Mouse (Mus musculus): ENCODE measurements at regions not wholly inside any gene's neighbourhood (a gene's known extent, or its start where the extent isn't known, plus 50 kb on each side); places are given as distances from the start of the nearest gene placed in this dataset.

- Histone ChIP-seq H3K36me3 (ENCODE audit: insufficient read depth, low read length) (no peaks in the 10 kb centered on the region), H3K9me3 (replicated peaks; ENCODE audit: low read length) (no peaks in the 10 kb centered on the region), H3K27ac (no peak overlapping the region), H3K9ac (ENCODE audit: low read depth, low read length) (no peak overlapping the region), H3K4me1 (replicated peaks; ENCODE audit: insufficient read depth, low read length) (no peaks in the 10 kb centered on the region), H3K4me3 (replicated peaks; ENCODE audit: low read depth, low read length) (no peak overlapping the region), H3K27me3 (ENCODE audit: insufficient read depth, low read length) (no peaks in the 10 kb centered on the region), H3K4me2 (ENCODE audit: low read length) (no peak overlapping the region)
- peak; percentile 85 for DNase-seq (ENCODE audit: low spot score)
- ATAC-seq (replicated peaks; ENCODE audit: low FRiP score, low read depth) = no peak
- peak; percentile 98 for TF ChIP-seq CTCF (IDR thresholded peaks at IDR 0.05; ENCODE audit: low read depth)
- WGBS = 36% methylated on average over 21 of the region's 21 CpGs
These were observed 227.2 kb downstream of the Slc30a10 start for GRCm38 (mm10) chr1:185681610-185682457.

- H3K4me1 ChIP-seq (replicated peaks; ENCODE audit: insufficient read depth, low read length) = no peaks in the 10 kb centered on the region
- no peak overlapping the region for H3K27ac ChIP-seq
- no peak overlapping the region for H3K4me3 ChIP-seq (replicated peaks; ENCODE audit: low read depth, low read length)
- no peak for DNase-seq (ENCODE audit: low spot score)
- no peak overlapping the region for H3K9ac ChIP-seq (ENCODE audit: low read depth, low read length)
- no peak for TF ChIP-seq CTCF (IDR thresholded peaks at IDR 0.05; ENCODE audit: low read depth)
- no peaks in the 10 kb centered on the region for H3K9me3 ChIP-seq (replicated peaks; ENCODE audit: low read length)
- no peaks in the 10 kb centered on the region for H3K27me3 ChIP-seq (ENCODE audit: insufficient read depth, low read length)
- H3K4me2 ChIP-seq (ENCODE audit: low read length) = no peak overlapping the region
- WGBS = 63% methylated on average over 3 of the region's 3 CpGs
- ATAC-seq (replicated peaks; ENCODE audit: low FRiP score, low read depth) = no peak
- no peaks in the 10 kb centered on the region for H3K36me3 ChIP-seq (ENCODE audit: insufficient read depth, low read length)
These were observed 227.8 kb downstream of the Slc30a10 start for GRCm38 (mm10) chr1:185682458-185682750.

DNA sequence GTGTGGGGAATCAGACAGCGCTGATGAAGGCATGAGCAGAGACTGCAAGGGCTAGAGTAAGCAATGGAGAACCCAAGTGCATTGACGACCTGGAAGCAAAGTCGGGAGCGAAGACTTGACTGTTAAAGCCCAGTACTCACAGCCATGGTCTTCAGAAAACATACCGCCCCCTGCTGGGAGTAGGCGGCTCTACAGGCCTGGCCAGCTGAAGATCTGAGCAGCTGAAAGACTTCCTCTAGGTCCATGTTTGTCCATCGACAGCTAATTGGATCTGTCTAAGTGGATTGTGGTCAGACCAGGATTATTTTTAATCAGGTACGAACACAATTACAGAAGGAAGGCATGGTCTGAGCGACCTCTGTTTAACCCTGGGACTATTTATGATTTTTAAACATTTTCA is 230.0 kb downstream of the Slc30a10 start:
- no peak for ATAC-seq (replicated peaks; ENCODE audit: low FRiP score, low read depth)
- peak; percentile 53 for TF ChIP-seq CTCF (IDR thresholded peaks at IDR 0.05; ENCODE audit: low read depth)
- no peak overlapping the region for H3K4me2 ChIP-seq (ENCODE audit: low read length)
- no peak overlapping the region for H3K9ac ChIP-seq (ENCODE audit: low read depth, low read length)
- no peak for DNase-seq (ENCODE audit: low spot score)
- H3K27ac ChIP-seq = no peak overlapping the region
- no peaks in the 10 kb centered on the region for H3K9me3 ChIP-seq (replicated peaks; ENCODE audit: low read length)
- 77% methylated on average over 9 of the region's 9 CpGs for WGBS
- no peaks in the 10 kb centered on the region for H3K27me3 ChIP-seq (ENCODE audit: insufficient read depth, low read length)
- H3K4me3 ChIP-seq (replicated peaks; ENCODE audit: low read depth, low read length) = no peak overlapping the region
- H3K36me3 ChIP-seq (ENCODE audit: insufficient read depth, low read length) = no peaks in the 10 kb centered on the region
- no peaks in the 10 kb centered on the region for H3K4me1 ChIP-seq (replicated peaks; ENCODE audit: insufficient read depth, low read length)

GRCm38 (mm10) chr1:185688506-185688905 is 233.9 kb downstream of the Slc30a10 start:
- no peaks in the 10 kb centered on the region for H3K4me1 ChIP-seq (replicated peaks; ENCODE audit: insufficient read depth, low read length)
- no peak overlapping the region for H3K4me3 ChIP-seq (replicated peaks; ENCODE audit: low read depth, low read length)
- no peaks in the 10 kb centered on the region for H3K9me3 ChIP-seq (replicated peaks; ENCODE audit: low read length)
- H3K27me3 ChIP-seq (ENCODE audit: insufficient read depth, low read length) = no peaks in the 10 kb centered on the region
- H3K9ac ChIP-seq (ENCODE audit: low read depth, low read length) = no peak overlapping the region
- DNase-seq (ENCODE audit: low spot score) (no peak), ATAC-seq (replicated peaks; ENCODE audit: low FRiP score, low read depth) (no peak)
- no peaks in the 10 kb centered on the region for H3K36me3 ChIP-seq (ENCODE audit: insufficient read depth, low read length)
- WGBS = 87% methylated on average over 10 of the region's 10 CpGs
- H3K4me2 ChIP-seq (ENCODE audit: low read length) = no peak overlapping the region
- H3K27ac ChIP-seq = no peak overlapping the region
- TF ChIP-seq CTCF (IDR thresholded peaks at IDR 0.05; ENCODE audit: low read depth) = no peak

DNA sequence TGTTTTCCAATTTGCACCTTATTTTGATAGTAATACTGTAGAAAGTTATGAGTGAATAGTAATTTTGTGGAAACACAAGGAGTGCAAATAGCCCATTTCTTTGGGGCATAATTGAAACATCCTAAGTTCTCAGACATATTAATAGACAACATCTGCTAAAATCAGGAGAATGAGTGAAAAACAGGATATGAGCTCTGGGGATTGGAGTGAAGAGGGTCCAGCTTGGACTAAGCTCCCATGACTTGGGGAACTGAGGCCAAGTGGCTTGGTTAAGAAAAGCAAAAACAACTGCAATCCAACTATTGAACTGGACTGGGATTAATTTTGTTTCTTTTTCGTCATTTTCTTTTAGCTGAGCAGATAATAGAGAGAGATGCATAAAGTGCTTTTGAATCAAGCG is 240.7 kb downstream of the Slc30a10 start:
- H3K4me2 ChIP-seq (ENCODE audit: low read length) = no peak overlapping the region
- 79% methylated on average over 2 of the region's 2 CpGs for WGBS
- no peak for DNase-seq (ENCODE audit: low spot score)
- H3K36me3 ChIP-seq (ENCODE audit: insufficient read depth, low read length) = no peaks in the 10 kb centered on the region
- no peaks in the 10 kb centered on the region for H3K4me1 ChIP-seq (replicated peaks; ENCODE audit: insufficient read depth, low read length)
- H3K9me3 ChIP-seq (replicated peaks; ENCODE audit: low read length) = no peaks in the 10 kb centered on the region
- no peak for ATAC-seq (replicated peaks; ENCODE audit: low FRiP score, low read depth)
- H3K27ac ChIP-seq = no peak overlapping the region
- H3K4me3 ChIP-seq (replicated peaks; ENCODE audit: low read depth, low read length) = no peak overlapping the region
- TF ChIP-seq CTCF (IDR thresholded peaks at IDR 0.05; ENCODE audit: low read depth) = no peak
- no peaks in the 10 kb centered on the region for H3K27me3 ChIP-seq (ENCODE audit: insufficient read depth, low read length)
- H3K9ac ChIP-seq (ENCODE audit: low read depth, low read length) = no peak overlapping the region

DNA sequence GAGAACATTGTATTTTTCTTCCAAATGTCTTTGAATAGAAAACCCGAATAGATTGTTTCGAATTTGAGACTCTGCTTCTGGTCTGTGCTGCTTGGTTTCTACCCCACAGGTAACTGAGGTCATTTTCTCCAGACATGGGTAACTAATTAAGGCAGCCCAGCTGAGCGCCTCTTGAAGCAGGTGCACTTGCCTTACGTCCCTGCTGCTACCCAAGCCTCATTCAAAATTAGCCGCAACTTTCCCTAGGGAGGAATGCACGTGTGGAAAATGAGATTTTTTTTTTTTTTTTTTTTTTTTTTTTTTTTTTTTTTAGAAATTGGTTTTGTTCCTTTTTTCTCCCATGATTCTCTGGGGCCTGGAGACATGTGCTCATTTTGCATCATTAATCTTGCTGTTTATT is 245.1 kb downstream of the Slc30a10 start:
- Histone ChIP-seq H3K4me3 (replicated peaks; ENCODE audit: low read depth, low read length) (no peak overlapping the region), H3K27ac (no peak overlapping the region), H3K4me1 (replicated peaks; ENCODE audit: insufficient read depth, low read length) (no peaks in the 10 kb centered on the region), H3K36me3 (ENCODE audit: insufficient read depth, low read length) (no peaks in the 10 kb centered on the region), H3K9ac (ENCODE audit: low read depth, low read length) (no peak overlapping the region), H3K4me2 (ENCODE audit: low read length) (no peak overlapping the region), H3K27me3 (ENCODE audit: insufficient read depth, low read length) (no peaks in the 10 kb centered on the region), H3K9me3 (replicated peaks; ENCODE audit: low read length) (no peaks in the 10 kb centered on the region)
- TF ChIP-seq CTCF (IDR thresholded peaks at IDR 0.05; ENCODE audit: low read depth) = no peak
- ATAC-seq (replicated peaks; ENCODE audit: low FRiP score, low read depth) (no peak), DNase-seq (ENCODE audit: low spot score) (no peak)
- WGBS = 75% methylated on average over 6 of the region's 6 CpGs

DNA sequence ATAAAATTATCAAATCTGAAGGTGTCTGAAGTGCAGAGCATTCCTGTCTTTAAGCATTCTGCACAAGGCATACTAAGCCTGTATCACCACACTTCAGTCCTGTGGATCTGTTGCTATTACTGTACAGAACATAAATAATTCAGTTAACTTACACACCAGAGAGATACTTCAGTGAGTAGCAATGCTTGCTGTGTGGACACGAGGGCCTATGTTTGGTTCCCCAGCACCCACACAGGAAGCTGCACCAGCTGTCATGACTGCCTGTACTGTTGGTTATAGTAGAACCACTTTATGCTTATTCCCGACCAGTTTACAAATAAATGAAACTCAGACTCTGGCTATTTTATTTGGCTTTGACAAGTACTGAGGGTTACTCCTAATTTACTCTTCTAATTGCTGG is 271.7 kb downstream of the Slc30a10 start:
- H3K9me3 ChIP-seq (replicated peaks; ENCODE audit: low read length) = no peaks in the 10 kb centered on the region
- no peaks in the 10 kb centered on the region for H3K27me3 ChIP-seq (ENCODE audit: insufficient read depth, low read length)
- TF ChIP-seq CTCF (IDR thresholded peaks at IDR 0.05; ENCODE audit: low read depth) = no peak
- no peak overlapping the region for H3K27ac ChIP-seq
- H3K4me3 ChIP-seq (replicated peaks; ENCODE audit: low read depth, low read length) = no peak overlapping the region
- no peak for DNase-seq (ENCODE audit: low spot score)
- H3K9ac ChIP-seq (ENCODE audit: low read depth, low read length) = no peak overlapping the region
- no peaks in the 10 kb centered on the region for H3K4me1 ChIP-seq (replicated peaks; ENCODE audit: insufficient read depth, low read length)
- H3K36me3 ChIP-seq (ENCODE audit: insufficient read depth, low read length) = no peaks in the 10 kb centered on the region
- no peak for ATAC-seq (replicated peaks; ENCODE audit: low FRiP score, low read depth)
- no peak overlapping the region for H3K4me2 ChIP-seq (ENCODE audit: low read length)
- WGBS = 65% methylated on average over 2 of the region's 2 CpGs

Measured in kidney, postnatal 0 days (tissue).